Mouse (Mus musculus): ENCODE measurements around the gene Celf5. TPM values are rescaled to one million over a fixed set of nuclear protein-coding genes. Genes with fewer than 3 reads are reported as not detected.

Gene Celf5
- polyA plus RNA-seq, 1 experiment = 0.27 TPM

DNA sequence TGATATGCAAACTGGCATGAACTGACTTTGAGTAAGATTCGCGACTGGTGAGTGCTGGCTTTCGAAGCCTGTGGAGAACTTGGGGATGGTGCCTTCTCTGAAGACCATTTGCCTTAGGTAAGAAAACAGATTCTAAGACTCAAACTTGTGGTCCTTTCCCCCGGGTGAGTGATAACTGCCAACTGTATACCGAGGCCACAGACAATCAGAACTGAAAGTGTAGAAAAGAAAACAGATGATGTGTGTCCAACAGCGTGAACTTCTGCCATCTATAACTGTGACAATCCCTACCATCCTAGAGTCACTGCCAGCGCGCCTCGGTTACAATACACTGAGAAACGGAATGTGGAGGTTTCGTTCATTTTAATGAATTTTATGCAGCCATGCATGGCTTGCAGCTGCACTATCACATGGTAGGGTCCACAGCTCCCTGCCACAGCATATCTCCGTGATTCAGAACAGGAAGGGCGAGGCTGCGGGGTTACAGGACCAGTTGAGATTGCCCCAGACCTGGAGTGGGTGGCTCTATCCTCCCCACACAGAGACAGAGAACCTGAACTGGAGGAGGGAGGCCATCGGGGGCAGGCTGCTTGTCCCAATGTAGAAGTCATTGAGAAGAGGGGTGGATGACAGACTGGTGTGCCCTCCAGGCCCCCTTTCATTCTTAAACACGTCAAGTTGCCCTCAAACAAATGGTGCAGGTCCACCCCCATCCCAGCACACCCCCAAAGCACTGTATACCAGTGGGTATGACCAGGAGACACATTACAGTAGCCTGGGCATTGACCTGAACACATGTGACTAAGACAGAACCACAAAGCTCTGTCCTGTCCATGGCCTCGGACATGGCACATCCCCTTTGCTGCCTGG lies 15.1 kb upstream of the Celf5 start:
- H3K36me3 ChIP-seq (ENCODE audit: control insufficient read depth, insufficient read depth, low read length) = no peaks in the 10 kb centered on the region
- no peak overlapping the region for H3K4me3 ChIP-seq (ENCODE audit: insufficient read depth, low read depth, low read length)
- H3K4me1 ChIP-seq (ENCODE audit: control insufficient read depth, insufficient read depth, low read length) = peaks cover 8% of the 10 kb centered on the region; the same call in 1 of the 2 replicates
- TF ChIP-seq CTCF (conservative IDR thresholded peaks at IDR 0.05; ENCODE audit: insufficient read depth, insufficient read length, low read depth, low read length) = no peak
- TF ChIP-seq POLR2A (IDR thresholded peaks at IDR 0.05; ENCODE audit: low read depth, low read length) = no peak
- H3K27me3 ChIP-seq (replicated peaks; ENCODE audit: control insufficient read depth, insufficient read depth, low read length) = no peaks in the 10 kb centered on the region
- no peak overlapping the region for H3K27ac ChIP-seq (ENCODE audit: insufficient read depth, low read depth, low read length)
- WGBS = 73% methylated on average over 17 of the region's 17 CpGs
- no peak for DNase-seq

DNA sequence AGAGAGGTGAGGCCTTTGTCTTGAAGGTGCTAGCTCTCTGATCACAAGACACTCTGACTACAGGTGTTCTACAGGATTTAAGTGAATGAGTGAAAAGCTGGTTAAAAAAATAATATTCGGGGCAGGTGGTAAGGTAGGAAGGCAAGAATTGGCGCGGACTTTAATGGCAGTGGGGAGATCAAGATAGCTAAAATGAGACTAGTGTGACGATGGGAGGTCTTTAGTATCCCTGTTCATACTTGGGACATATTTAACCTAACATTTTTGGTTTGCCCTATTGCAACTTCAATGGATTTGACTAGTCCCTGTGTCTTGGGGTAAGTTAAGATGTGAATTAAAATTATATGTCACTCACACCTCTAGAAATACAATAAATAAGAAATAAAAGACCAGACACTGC lies 14.5 kb upstream of the Celf5 start:
- no peaks in the 10 kb centered on the region for H3K36me3 ChIP-seq (ENCODE audit: control insufficient read depth, insufficient read depth, low read length)
- no peak for DNase-seq
- 16% methylated on average over 4 of the region's 4 CpGs for WGBS
- H3K27me3 ChIP-seq (replicated peaks; ENCODE audit: control insufficient read depth, insufficient read depth, low read length) = no peaks in the 10 kb centered on the region
- TF ChIP-seq POLR2A (IDR thresholded peaks at IDR 0.05; ENCODE audit: low read depth, low read length) (no peak), CTCF (conservative IDR thresholded peaks at IDR 0.05; ENCODE audit: insufficient read depth, insufficient read length, low read depth, low read length) (no peak)
- no peak overlapping the region for H3K4me3 ChIP-seq (ENCODE audit: insufficient read depth, low read depth, low read length)
- no peak overlapping the region for H3K27ac ChIP-seq (ENCODE audit: insufficient read depth, low read depth, low read length)
- H3K4me1 ChIP-seq (ENCODE audit: control insufficient read depth, insufficient read depth, low read length) = peaks cover 8% of the 10 kb centered on the region; the same call in 1 of the 2 replicates

DNA sequence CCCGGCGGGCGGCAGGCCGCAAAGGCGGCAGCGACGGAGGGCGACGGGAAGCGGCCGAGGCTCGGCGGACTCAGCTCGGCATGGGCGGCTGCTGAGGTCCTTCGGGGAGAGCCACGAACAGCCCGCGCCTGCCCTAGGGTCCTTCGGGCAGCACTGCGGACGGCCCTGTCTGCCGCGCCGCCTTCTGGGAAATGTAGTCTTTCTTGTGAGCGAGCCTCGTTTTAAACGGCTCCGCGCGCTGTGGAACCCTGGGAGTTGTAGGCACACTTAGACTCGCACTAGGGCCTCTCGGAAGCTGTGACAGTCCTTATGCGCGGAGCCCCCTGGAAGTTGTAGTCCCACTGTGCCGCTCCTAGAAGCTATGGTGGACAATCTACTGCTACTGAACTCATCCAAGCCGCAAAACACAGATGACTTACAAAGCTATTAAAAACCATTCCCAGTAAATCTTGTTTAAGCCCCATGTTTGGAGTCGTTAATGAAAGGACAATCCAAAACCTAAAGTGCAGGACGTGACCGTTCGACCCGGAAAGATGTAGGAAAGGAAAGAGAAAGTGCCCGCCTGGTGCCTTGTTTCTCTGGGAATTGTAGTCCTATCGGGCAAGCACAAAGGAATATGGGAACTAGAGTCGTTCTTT lies 13.9 kb upstream of the Celf5 start, which contains the start of gene Ncln:
TSS of gene Ncln (minus strand) at position 129 of the 638 bp plus-strand sequence.
- peak within 1 kb of the TSS; percentile 82 for H3K4me3 ChIP-seq (ENCODE audit: insufficient read depth, low read depth, low read length)
- WGBS = under 1% methylated on average over 45 of the region's 45 CpGs
- no peaks in the 10 kb centered on the region for H3K27me3 ChIP-seq (replicated peaks; ENCODE audit: control insufficient read depth, insufficient read depth, low read length)
- DNase-seq = peak; percentile 99
- no peaks in the 10 kb centered on the region for H3K36me3 ChIP-seq (ENCODE audit: control insufficient read depth, insufficient read depth, low read length)
- no peak for TF ChIP-seq POLR2A (IDR thresholded peaks at IDR 0.05; ENCODE audit: low read depth, low read length)
- TF ChIP-seq CTCF (conservative IDR thresholded peaks at IDR 0.05; ENCODE audit: insufficient read depth, insufficient read length, low read depth, low read length) = no peak
- peaks cover 8% of the 10 kb centered on the region; the same call in 1 of the 2 replicates for H3K4me1 ChIP-seq (ENCODE audit: control insufficient read depth, insufficient read depth, low read length)
- H3K27ac ChIP-seq (ENCODE audit: insufficient read depth, low read depth, low read length) = peak within 1 kb of the TSS; percentile 97

DNA sequence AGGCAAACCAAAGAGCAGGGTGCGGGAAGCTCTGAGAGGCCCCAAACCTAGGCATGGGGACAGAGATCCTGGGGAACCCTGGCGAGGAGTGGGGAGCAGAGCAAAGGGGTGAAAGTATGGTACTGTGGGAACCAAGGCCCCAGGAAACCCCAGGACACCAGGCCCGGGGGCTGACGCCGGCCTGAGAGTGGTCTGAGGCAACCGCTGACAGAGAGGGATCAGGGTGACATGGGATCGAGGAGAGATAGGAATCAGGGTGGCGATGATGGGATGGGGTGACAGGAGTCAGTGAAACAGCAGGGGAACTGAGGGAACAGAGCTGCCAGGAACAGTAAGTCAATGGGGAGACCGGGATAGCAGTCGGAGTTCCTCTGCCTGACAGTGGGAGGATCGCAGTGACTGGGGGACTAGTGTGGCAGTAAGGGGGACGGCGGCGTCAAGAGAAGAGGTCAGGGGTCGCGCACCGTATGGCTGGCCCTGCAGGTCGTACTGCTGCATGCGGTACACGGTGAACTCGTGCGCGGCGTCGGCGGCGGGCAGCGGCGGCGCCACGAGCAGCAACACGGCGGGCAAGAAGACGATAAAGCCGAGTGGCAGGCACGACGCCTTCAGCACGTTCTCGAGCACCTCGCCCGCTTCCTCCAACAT lies 13.2 kb upstream of the Celf5 start:
- H3K27ac ChIP-seq (ENCODE audit: insufficient read depth, low read depth, low read length) = 0 out of 2 replicates have a peak overlapping the region, but pooled peaks have one; percentile 29
- whole genome bisulfite sequencing = 2% methylated on average over 39 of the region's 41 CpGs
- DNase-seq = no peak

DNA sequence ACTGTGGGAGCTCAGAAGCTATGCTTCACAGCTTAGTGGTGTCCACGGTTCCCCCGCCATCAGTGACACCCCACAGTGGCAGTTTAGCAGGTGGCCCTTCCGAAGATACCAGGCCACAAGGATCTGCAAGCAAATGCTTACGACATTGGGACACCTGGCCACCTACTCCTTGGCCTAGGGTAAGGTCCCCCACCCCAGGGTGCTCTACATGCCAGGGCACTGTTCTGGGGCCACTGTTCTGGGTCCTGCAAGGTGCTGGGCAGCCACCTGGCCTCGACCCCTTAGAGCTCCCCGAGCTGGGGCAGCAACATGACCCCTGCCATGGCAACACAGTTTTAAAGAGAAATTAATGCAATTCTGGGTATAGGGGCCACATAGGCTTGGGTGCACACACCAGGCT lies 12.6 kb upstream of the Celf5 start:
- Histone ChIP-seq H3K4me3 (ENCODE audit: insufficient read depth, low read depth, low read length) (peak overlapping the region; percentile 82), H3K27ac (ENCODE audit: insufficient read depth, low read depth, low read length) (no peak overlapping the region), H3K27me3 (replicated peaks; ENCODE audit: control insufficient read depth, insufficient read depth, low read length) (no peaks in the 10 kb centered on the region), H3K4me1 (ENCODE audit: control insufficient read depth, insufficient read depth, low read length) (peaks cover 8% of the 10 kb centered on the region; the same call in 1 of the 2 replicates), H3K36me3 (ENCODE audit: control insufficient read depth, insufficient read depth, low read length) (no peaks in the 10 kb centered on the region)
- no peak for TF ChIP-seq POLR2A (IDR thresholded peaks at IDR 0.05; ENCODE audit: low read depth, low read length)
- no peak for TF ChIP-seq CTCF (conservative IDR thresholded peaks at IDR 0.05; ENCODE audit: insufficient read depth, insufficient read length, low read depth, low read length)
- DNase-seq = no peak
- 60% methylated on average over 6 of the region's 6 CpGs for WGBS

More for the DNA sequence above, 13.2 kb upstream of the Celf5 start:
- TF ChIP-seq CTCF (conservative IDR thresholded peaks at IDR 0.05; ENCODE audit: insufficient read depth, insufficient read length, low read depth, low read length) = no peak
- TF ChIP-seq POLR2A (IDR thresholded peaks at IDR 0.05; ENCODE audit: low read depth, low read length) = no peak
- Histone ChIP-seq H3K27me3 (replicated peaks; ENCODE audit: control insufficient read depth, insufficient read depth, low read length) (no peaks in the 10 kb centered on the region), H3K36me3 (ENCODE audit: control insufficient read depth, insufficient read depth, low read length) (no peaks in the 10 kb centered on the region), H3K4me3 (ENCODE audit: insufficient read depth, low read depth, low read length) (peak overlapping the region; percentile 82), H3K4me1 (ENCODE audit: control insufficient read depth, insufficient read depth, low read length) (peaks cover 8% of the 10 kb centered on the region; the same call in 1 of the 2 replicates)

DNA sequence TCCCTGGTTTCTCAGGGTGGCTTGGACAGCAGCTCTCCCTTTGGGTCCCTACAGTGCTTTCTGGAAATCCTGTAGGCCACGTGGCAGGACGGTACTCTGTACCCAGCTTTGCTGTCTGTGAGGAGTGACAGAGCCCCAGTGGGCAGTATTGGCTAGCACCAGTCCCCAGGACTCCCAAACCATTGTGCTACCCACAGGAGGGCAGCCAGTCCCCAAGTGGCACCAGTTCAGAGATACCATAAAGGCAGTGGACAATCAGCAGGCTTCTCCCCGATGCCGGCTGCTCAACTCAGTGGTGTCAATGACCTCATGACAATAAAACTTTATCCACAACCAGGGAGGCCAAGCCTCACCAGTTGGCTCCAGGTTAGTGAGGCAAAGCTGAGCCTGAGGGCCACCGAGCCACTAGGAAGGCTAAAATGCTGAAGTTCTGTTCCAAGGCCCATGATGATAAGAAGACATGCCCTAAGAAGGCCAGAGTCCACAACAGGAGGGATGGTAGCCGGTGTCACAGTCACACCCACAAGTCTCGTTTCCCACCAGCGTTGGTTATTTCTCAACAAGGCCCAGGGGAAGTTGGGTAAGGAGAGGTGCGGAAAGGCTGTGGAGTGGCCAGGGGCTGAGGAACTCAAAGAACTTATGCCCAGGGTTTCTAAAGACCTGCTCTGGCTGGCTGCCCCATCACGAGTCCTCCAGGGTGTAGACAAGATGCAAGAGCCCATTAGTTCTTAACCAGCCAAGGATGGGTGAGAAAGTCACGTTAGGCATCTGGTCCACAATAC lies 11.9 kb upstream of the Celf5 start:
- Histone ChIP-seq H3K27me3 (replicated peaks; ENCODE audit: control insufficient read depth, insufficient read depth, low read length) (no peaks in the 10 kb centered on the region), H3K4me1 (ENCODE audit: control insufficient read depth, insufficient read depth, low read length) (peaks cover 8% of the 10 kb centered on the region; the same call in 1 of the 2 replicates), H3K27ac (ENCODE audit: insufficient read depth, low read depth, low read length) (no peak overlapping the region), H3K4me3 (ENCODE audit: insufficient read depth, low read depth, low read length) (no peak overlapping the region), H3K36me3 (ENCODE audit: control insufficient read depth, insufficient read depth, low read length) (no peaks in the 10 kb centered on the region; the same call in 1 of the 2 replicates)
- TF ChIP-seq POLR2A (IDR thresholded peaks at IDR 0.05; ENCODE audit: low read depth, low read length) (no peak), CTCF (conservative IDR thresholded peaks at IDR 0.05; ENCODE audit: insufficient read depth, insufficient read length, low read depth, low read length) (no peak)
- DNase-seq = no peak
- WGBS = 73% methylated on average over 11 of the region's 11 CpGs
